Mouse (Mus musculus) embryo, embryonic 10.5 days (tissue): ENCODE data around the gene Cnot1.

Experiments
- DNase-seq: peaks from one replicate; pipeline ENCODE4 v3.0.0-alpha.2; 2015; ENCODE audit warnings: low spot score

Cnot1 gene

DNA sequence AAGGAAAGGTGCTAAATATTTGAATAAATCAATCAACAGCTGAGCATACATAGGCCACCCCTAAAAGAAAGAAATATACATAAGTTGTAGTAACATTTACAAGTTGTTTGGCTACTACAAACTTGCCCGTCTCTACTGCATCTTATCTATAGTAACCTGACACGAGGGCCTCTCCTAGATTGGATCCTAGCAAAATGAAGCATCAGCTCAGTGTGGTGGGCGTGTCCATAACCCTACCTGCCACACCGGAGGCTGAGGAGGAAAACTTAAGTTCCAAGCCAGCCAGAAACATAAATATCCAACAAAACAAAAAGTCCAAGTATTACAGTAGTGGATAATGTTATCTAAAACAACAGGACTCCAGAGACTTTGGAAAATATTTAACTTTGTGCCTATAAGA is 79.6 kb downstream of the Cnot1 start:
- DNase-seq, result no peak

DNA sequence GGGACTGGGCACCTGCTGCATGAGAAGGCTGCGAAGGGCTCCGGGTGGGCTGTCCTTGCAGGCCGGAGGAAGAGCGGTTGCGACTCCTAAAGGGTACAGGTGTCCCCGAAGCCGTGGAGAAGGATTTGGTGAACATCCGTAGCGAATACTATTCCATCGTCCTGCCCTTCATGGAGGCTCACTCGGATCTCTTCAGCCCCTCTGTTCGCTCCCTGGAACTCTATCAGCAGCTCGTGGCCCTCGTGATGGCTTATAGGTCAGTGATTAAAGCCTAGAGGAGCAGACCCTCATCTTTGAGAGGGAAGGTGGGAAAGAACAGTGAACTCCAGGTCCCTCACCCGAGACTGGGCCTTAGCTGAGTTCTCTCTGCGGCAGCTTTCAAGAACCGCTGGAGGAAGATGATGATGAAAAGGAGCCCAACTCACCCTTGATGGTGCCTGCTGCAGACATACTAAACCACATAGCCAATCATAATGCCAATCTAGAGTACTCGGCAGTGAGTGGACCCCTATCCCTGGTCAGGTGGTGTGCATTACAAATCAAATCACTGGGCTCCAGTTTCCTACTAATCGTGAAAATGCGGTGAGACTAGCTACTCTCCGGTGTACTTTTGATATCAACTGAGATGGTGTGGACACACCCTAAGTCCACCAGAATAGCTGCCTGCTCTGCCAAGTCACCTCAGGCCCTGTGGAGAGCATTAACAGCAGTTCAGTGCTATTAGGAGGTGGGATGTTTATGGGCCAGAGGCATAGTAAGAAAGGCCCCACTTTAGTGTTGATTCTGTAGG is 90.5 kb downstream of the Cnot1 start:
- peak; percentile 28 for DNase-seq

DNA sequence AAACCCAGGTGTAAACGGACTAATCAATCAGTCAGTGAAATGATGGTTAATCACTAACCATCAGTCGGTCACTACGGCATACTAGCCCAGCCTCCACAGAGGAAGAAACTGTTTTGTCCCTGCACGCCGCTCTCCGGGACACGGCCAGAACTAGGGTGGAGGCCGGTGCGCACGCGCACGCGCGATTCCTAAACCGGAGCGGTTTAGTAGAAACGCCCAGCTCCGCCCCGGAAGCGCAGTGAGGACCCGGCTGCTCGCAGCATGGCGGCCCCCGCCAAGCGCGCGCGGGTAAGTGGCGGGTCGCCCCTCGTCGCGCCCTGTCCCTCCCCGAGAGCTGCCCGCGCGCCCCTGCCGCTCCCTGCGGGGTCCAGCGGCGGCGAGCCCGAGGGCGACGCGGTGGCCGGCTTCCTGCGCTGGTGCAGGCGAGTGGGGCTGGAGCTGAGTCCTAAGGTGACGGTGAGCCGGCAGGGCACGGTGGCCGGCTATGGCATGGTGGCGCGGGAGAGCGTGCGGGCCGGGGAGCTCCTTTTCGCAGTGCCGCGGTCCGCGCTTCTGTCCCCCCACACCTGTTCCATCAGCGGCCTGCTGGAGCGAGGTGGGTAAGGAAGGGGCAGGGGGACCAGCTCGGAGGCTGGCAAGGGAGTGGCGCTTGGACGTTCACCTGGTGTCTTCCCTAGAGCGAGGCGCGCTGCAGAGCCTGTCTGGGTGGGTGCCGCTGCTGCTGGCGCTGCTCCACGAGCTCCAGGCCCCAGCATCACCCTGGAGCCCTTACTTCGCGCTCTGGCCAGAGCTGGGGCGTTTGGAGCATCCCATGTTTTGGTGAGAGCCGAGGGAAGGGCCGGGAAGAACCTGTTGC is 91.4 kb downstream of the Cnot1 start, which contains the start of gene Setd6:
TSS of gene Setd6 (plus strand) at position 206 of the 856 bp plus-strand sequence.
- peak; percentile 91 for DNase-seq

DNA sequence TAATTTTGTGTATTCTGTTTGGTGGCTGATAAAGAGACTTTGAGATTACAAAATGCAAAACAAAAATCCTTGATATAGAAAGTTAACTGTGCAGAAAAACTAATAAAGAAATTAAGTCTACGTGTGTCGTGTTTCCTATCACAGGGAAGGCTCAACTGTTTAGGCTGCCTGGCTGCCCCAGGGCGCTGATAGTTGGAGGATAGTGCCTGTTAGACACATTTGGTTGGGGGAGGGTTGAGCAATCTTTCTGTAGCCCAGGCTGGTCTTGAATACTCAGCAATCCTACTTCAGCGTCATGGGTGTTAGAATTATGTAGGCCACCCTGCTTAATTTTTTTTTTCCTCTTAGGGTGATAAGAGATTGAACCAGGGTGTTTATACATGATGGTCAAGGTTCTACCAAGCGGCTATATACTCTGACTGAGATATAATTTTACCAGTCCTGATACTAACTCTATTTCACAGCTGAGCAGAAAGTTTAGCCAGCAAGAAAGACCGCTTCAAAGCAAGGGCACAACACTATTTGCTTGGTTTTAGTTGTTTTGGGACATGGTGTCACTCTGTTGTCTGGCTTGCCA is 92.3 kb downstream of the Cnot1 start:
- no peak for DNase-seq

DNA sequence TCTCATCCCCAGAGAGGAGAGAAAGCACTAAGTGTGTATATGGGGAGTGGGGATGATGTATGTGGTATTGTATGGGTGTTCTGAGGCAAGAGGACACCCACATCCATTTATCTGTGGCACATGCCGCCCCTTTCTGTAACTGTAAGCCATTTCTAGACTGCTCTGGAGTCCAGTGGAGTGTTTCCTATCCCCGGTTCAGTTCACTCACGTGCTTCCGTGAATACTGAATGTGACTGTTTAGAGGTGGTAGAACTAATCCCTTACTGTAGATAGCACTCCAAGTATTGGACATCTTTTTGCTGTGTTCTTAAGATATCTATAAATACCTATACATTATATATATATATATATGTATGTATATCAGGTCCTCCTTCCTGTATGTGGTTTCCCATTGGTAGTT is 92.9 kb downstream of the Cnot1 start:
- no peak for DNase-seq

DNA sequence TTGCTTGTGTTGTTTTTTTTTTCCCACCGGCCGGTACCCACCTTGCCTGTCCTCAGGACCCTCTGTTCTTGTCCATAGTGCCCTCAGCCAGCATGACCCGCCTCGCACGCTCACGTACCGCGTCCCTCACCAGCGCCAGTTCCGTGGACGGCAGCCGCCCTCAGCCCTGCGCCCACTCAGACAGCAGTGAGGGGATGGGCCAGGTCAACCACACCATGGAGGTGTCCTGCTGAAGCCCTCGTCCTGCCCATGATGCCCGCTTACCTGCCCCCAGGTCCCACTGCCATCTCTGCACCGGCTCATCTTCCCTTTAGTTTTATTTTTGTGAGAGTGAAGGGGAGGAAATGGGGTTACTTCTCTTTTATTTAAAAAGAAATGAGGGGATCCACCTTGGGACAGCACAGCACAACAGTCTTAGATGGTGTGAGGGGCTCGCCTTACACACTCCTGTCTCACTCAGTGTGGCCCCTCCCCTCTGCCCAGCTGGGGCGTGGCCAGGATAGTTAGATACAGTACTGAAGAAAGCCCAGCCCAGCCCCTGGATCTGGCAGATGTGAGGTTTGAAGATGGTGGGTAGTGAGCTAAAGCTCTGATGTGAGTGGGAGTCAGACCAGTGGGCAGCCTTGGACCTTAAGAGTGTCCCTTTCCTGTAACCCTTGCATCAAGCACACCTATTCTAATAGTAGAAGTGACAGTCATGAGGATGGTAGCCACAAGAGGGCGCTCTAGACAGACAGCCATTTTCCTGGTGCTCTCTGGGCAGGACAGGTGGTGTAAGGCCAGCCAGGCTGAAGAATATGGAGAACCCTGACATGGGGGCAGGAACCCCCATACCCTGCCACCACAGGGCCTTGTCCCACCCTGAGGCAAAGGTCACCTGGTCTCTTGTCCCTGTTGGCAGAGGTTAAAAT is 93.9 kb downstream of the Cnot1 start:
- peak; percentile 83 for DNase-seq

DNA sequence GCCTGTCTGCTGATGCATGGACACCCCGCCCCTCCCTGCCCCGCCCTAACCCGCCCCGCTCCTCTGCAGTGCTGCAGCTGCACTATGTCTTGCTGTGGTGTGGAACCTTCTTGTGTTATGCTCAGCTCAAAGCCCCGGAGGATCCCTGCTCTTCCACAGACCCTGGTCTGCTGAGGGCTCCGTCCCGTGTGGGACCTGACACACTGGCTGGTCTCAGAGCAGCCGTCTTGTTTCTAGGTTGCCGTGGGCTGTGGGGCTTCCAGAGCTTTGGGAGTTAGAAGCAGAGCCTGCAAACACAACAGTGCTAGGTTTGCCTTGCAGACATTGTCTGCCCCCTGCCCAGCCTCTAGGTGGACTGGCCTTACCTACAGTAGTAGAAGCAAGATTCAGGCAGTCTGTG is 94.9 kb downstream of the Cnot1 start:
- no peak for DNase-seq

DNA sequence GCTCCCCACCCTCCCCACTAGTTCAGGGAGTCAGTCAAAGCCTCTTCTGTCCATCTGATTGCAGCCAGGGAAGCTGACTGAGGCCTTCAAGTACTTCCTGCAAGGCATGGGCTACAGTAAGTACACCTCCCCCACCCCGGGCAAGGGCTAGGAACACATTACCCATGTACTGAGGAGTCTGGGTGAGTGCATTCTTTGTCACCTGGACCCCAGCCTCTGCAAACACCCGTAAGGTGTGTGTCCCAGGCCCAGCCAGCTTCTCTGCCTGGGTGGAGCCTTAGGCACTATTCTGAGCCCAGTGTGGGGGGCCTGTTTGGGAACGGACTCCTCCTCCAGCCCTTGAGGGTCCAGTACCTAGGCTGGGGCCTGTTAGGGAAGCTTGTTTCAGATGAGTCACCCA is 96.2 kb downstream of the Cnot1 start:
- DNase-seq, result no peak

DNA sequence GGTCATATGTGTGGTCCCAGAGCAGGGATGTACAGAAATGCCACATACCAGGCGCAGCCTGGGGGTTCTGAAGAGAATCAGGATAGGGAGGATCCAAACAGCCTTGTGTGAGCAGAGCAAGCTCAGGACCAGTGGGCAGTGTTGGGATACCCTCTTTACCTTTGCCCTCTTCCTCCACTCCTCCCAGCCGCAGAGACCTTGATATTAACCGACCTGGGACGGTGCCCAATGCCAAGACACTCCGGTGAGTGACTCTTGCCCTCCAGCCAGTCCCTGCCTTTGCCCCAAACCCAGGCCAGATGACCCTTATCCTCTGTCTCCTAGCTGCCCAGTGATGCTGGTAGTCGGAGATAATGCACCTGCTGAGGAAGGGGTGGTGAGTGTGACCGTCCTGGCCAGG is 97.7 kb downstream of the Cnot1 start:
- no peak for DNase-seq

DNA sequence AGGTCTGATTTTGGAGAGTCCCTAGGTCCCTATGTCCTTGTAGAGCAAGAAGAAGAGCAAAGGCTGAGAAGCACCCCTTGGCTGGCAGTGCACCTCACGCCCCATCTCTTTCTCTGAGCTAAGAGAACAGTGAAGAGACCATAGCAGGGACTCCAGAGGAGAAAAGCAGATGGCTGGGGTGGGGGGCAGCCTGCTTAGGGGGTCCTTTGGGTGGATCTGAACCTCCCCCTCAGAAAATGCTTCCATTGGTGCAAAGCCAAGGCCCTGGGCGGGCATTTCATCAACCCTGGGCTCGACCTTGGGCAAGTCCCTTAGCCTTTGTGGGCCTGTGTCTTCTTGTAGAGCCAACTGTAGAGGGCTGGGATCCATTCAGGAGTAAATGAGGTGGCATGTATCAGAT is 102.7 kb downstream of the Cnot1 start:
- DNase-seq, result no peak

DNA sequence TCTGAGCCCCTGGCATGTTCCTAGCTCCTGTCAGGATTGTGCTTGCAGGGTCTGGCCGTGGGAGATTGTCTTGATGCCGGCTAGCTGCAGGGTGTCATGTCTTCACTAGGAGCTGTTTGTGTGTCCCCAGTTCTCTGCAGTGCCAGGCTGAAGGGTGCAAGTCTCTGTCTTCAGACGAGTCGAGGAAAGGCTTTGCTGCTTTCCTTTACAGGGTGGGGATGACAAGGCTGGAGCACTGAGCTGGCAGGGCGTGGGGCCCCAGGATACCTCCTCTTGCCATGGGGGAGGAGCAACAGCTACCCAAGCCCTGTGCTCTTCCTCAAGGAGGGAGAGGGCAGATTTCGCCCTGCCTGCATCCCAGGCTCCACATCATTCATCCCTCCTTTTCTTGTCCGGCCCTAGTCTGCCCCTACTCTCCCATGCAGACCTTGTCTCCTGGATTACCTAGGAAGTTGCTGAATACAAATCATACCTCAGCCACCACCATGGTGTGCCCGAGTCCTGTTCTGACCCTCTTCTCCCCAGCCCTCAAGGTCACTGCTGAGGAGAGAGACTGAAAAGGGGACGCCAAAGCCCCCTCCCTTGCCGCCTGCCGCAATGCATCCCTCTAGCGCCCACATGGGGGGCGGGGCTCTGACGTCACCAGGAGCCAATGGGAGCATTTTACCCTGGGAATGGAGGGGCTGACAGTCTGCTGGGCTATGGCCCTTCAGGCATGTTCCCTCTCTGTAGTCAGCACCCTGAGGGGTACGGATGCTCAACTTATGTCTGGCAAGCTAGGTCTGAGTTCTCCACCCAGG is 103.6 kb downstream of the Cnot1 start:
- DNase-seq, result peak; percentile 84

DNA sequence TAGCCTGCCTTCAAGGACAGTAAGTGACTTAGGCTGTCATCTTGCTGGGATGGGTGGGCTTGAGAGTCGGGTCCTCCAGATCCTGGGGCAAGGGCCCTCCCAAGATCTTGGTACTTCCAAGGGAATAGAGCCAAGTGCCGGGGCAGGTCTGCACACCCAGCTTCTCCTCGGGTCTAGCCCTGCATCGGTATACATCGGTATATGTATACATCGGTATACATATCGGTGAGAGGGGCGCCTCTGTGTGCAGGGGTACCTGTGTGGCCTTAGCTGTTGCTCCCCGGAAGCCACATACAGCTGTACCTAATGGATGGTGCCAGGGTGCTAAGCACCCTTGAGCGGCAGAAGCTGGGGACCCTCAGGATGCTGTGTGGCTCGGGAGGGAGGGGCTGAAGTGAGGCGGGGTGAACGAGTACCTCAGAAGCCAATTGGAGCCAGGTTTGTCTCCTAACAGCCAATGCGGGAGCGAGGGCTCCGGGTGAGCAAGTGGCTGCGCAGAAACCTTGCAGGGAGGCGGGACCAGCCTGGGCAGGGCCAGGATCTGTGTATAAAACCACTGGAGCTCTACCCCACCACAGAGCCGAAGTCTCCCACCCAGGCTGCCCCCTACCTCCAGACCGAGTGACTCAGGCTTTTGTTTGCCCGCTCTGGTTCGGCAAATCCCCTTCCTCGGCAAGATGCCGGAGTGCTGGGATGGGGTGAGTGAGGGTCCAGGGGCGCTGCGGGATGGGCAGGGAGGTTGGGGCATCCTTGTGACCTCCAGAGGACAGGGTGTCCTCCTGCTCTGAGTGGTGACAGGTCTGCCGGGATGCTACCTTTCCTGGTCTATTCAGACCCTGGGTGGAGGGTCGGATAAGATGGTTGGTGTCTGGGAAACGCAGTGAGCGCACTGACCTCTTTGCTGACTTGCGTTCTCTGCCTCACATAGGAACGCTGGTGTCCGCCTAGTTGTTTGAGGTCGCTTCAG is 104.5 kb downstream of the Cnot1 start:
- peak; percentile 94 for DNase-seq

DNA sequence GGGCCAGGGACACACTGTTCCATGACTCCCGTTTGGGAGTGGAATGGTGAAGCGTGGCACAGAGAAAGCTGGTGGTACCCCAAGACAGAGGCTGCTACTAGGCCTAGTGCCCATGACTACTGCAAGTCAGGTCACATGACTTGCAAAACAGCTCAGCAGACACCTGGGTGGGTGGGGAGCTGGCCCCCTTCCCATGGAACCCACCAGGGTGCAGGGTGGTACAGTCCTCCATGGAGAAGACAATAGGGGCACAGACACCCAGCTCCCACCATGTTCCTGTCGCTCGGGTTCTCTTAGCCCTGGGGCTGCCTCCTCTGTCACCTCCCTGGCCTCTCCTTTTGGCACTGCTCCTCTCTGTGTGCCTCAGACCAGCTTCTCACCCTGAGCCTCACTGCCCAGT is 105.5 kb downstream of the Cnot1 start:
- no peak for DNase-seq

DNA sequence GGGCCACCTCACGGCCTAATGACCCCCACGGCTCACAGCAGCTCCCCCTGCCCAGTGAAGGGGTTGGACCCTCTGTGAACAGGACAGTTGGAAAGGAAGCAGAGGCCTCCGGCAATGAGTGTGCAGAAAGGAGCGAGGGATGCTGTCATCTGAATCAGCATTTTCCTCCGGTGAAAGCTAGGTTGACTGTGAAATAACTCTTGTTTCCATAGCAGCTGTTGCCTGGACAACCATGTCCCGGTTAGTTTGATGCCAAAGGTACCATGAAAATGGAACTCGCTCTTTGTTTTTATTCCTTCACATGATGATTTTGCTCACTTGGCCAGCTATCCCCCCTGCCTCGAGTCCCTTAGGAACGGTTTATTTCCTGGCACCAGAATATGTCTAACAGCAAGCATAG is 107.0 kb downstream of the Cnot1 start:
- DNase-seq, result peak; percentile 16

DNA sequence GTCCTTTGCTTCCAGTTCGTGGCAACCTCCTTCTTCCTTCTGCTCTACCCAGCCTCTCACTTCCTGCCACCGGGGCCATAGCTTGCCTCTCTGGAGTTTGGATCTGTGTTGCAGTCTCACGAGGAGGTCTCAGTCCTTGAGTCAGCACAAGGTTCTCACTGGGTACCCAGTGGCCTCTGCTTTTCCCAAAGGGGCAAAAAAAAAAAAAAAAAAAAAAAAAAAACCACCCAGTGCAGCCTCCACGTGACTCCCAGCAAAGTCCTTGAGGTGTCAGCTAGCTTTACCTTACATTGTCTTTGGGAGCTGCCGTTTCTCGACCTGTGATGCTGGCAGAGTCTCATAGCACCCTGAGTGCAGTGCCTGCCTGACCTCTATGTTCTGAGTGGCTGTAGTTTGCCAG is 109.1 kb downstream of the Cnot1 start:
- DNase-seq, result no peak

DNA sequence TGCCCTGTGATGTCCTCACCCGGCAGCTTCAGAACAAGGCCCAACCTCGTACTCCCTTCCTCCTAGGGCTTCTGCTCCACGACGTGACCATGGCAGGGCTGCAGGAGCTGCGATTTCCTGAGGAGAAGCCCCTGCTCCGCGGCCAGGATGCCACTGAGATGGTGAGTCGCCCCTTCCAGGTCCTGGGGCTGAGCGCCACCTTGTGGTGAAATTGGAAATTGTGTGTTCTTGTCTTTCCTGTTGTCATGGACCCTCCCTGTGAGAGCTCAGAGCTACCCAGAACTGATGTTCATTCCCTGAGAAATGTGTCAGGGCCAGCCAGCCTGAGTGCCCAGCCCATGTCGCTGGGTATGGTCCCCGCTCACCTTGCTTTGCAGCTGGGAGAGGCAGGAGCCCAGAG is 110.1 kb downstream of the Cnot1 start:
- DNase-seq, result peak; percentile 96

DNA sequence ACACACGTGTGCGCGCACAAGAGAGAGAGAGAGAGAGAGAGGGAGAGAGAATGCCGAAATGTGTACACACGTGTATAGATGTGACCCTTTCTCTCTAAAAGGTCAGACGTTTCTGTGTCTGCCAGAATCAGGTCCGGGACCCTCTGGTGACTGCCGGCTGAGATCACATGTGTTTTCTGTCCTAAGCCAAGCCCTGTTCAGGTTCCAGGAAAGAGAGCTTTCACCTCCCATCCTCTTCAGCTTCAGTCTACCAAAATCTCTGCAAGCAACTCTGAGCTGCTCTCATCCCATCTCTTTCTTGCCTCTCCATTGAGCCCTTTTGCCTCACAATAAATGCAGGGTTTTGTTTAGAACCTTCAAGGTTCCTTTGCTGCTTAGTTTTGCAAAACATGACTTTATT is 110.6 kb downstream of the Cnot1 start:
- no peak for DNase-seq

DNA sequence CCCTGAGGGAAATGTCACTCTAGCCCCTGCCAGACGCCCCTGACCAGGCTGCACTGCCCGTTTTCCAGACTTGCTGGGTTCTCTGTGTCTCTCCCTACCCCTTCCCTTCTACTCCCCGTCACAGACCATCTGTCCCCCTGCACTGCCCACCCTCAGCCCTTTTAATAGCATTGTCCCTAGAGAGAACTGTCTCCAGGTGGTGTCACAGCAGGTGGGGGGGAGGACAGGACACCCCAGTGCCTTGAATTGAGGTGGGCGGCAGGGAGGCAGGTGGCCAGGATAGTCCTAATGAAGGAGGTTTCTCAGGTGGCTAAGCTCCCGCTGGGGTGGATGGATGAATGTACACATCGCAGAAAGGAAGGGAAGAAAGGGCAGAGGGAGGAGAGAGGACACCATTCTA is 112.6 kb downstream of the Cnot1 start:
- DNase-seq, result no peak

DNA sequence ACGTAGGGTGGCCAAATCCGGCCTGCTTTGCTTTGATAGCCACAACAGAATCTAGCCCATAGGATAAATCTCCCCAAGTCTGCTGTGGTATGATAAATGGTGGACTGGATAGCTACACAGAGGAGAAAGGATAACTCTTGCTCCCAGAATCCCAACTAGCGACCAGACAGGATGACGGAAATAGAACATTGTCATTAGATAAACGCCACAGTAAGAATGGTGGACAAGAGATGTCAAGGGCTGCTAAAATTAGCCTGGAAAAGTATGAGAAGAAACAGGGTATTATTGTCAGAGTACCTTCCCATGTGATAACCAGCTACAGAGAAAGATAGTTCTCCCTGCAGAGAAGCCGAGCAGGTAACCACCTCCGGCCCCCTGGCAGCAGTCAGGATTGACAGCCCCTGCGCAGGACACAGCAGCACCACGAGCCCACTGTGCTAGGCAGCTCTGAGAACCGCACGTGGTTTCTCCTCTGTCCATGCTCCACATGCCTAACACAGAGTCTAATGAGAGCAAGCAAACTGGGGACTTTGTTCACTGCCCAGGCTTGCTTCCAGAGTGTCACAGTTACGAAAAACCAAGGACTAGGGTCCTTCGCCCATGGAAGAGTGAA is 116.2 kb downstream of the Cnot1 start:
- DNase-seq, result no peak
